Mouse (Mus musculus): ENCODE measurements around the gene Ptpn3.

Gene Ptpn3

DNA sequence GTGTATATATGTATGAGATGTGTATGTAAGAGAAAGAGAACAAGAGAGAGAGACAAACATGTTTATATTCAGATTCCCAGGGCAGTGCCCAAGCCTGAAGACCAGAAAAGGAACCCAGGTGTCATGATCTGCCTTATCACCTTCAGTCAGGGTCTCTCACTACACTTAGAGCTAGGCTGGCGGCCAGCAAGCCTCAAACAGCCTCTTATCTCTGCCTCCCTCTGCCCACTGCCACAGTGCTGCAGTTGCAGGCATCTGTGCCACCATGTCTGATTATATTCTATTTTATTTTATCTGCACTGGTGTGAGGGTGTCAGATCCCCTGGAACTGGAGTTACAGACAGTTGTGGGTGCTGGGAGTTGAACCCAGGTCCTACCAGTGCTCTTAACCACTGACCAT lies 133.4 kb downstream of the Ptpn3 start:
- no peak for DNase-seq (ENCODE audit: low spot score in 2 of 2)

DNA sequence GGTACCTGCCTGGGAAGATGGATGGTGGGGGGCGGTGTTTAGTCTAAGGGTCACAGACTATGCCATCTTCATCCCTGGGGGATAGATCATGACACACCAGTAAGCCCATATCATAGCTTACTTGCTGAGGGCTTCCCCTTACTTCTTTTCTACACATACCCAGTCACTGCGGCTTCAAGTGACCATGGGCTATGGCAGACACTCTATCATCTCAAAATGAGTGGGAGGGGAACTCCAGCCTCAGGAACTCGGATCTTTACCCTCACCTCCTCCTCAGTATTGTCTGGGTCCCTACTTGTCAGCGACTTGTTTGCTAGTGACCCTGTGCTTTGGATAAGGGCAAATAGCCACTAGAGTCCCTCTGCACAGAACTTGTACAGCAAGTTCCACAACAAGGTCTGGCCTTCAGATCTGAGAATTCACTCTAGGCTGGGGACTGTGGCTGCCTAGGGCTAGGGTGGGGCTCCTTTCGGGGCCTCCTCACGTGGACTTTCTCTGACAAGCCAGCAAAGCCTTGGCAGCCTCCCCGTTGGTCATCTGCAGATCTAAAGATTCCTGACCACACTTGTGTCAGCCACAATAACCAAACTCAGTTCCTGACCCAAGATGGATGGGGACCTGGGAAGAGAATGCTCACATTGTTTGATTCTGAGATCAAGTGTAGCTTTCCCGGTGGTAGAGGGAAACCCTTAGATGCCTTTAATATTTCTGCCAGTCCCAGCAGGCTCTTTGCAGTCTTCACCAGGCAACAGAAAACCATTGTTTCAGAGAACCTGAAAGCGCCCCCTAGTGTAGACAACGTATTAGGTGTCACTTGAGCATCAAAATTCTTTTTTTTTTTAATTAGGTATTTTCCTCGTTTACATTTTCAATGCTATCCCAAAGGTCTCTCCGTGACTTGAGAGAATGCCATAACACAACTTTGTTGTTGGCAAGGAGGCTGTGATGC lies 134.4 kb downstream of the Ptpn3 start:
- peak in 1 of 2 experiments; percentile 48 for DNase-seq (ENCODE audit: low spot score in 2 of 2)

DNA sequence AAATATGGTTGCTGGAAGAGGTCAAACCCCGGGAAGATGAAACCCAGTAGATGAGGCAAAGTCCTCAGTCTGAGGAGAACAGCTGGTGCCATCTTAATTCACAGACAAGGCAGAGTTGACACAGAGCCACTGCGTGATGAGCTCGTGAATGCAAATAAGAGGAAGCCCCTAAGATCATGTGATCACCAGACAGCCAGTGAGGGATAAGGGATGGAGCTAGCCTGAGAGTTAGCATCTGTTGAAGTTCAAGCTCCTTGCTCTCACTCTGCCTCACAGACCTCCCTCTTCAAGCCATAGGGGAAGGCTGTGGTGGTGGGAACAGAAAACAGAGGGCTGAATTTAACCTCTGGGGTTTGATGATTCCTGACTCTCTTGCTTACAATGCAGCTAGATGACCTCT lies 136.0 kb downstream of the Ptpn3 start:
- DNase-seq (ENCODE audit: low spot score in 2 of 2), result no peak

DNA sequence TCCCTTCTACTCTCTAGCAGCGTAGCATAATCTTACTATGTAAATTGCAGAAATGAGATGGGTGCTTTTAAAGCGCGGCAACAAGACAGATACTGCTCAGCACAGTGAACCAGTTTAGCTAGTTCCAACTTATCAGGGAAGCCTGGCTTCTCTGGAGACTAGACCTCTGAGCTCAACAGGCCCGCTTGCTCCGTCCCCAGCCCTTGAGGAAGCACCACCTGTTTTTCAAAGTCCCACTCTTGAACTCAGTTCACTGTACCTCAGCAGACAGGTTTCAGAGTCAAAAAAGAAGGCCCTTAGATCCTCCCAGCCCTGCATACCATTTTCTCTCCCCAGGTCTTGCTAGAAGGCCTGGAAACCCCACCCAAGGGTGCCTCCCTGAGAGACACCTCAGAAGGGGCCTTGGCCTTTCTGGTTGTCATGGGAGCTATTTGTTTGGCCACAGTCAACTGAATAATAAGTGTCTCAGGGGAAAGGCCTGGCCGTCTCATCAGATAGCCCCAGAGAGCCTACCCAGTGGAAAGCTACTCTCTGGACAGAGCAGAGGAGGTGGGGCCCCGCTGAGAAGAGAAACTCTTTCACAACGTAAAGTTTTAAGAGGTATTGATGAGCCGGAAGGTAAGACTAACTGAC lies 136.9 kb downstream of the Ptpn3 start:
- no peak for DNase-seq (ENCODE audit: low spot score in 2 of 2)

DNA sequence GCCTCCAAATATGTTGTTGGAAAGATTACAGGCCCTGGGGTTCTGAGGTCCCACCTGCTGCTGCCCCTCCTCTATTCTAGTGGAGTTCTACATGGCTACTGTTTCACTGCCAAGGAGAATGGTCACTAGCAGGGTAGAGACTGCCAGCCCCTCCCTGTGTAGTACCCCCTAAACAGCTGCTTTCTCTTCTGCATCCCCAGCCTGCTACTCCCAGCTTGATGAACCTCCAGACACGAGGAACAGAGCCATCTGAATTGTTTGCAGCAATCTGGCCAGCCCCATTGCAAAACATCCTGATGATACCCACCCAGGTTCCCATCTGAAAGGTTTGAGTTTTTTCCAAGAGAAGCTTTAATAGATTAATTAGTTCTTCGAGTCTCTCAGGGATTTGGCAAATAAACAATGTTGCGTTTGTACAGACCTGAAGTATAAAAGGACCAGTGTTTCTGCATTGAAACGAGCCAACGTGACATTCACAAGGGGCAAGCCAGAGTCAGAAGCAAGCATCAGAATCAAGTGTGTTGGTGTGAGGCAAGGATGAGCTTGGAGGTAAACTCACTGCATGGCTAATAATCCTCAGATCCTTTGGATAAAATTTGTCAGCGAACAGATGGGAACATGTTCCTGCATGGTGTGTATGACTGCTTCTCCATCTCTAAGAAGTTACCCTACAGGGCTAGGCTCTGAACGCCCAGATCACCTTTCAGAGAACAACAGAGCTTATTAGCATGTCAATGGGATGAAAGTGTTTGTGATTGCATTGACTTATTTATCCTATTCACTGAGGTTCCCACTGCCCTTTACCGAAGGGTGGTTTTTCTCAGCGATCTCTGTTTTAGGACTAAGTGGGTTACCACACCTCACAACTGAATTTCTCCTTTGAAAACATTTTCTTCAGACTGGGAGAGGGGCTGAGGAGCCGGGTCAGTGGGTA lies 138.6 kb downstream of the Ptpn3 start:
- DNase-seq (ENCODE audit: low spot score in 2 of 2), result no peak

DNA sequence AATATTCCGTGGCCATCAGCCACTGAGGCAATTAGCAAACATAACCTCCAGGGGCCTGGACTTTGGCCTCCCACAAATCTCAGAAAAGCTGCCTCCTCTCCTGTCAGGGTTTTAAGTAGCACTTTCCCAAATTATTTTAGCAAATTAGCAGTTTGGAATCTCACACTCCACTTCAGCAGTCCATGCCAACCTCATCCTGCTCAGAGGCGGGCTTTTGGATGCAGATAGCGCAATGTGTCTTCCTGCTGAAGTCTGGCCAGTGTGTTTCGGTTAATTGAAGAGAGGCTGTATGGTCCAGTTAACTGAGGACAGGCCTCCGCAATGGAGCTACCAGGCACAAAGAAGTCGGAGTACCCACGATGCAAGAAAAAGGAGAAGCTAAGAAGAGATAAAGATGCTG lies 141.1 kb downstream of the Ptpn3 start:
- DNase-seq (ENCODE audit: low spot score in 2 of 2), result no peak

DNA sequence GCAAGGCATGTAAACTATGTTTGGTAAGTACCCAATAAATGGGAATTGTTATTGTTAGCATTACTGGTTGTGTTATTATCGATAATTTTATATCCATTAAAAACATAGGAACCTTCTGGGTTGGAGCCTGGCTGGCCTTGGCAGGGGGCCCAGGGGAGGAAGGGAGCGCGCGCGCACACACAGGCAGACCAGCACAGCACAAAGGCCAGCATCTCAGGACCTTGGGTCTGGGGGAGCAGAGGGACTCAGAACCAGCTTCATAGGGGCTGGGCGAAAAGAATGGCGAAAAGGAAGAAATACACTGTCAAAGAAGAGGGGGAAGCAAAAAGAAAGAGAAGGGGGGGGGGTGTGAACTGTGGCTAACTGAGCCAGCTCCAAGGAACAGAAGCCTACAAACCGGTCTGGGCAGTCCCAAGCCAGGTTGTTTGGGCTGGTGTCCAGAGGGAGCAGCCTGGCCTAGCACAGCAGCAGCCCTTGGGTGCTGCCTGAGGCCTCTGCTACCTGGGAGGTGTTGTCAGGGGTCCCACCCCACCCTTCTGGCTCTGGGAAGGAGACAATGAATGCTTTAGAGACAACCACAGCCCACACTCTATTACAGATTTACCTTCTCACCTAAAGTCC lies 145.0 kb downstream of the Ptpn3 start:
- no peak for DNase-seq (ENCODE audit: low spot score in 2 of 2)

DNA sequence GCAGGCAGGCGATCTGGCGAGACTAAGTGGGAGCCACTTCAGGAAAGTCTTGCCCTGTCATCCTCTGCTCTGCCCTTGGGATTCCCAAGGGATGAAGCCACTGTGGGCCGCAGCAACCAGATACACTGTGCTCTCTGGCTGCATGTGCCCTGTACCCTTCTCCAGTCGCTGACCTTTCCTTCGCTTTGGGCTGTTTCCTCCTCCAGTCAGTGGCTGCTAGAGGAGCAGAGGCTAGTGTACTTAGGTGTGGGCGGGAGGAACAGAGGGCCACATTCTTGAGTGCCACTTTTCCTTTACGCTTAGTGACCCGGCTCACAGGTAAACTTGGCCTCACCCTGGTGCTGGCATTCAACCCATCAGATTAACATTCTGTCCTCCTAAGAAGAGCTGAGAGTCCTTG lies 147.8 kb downstream of the Ptpn3 start:
- no peak for DNase-seq (ENCODE audit: low spot score in 2 of 2)

DNA sequence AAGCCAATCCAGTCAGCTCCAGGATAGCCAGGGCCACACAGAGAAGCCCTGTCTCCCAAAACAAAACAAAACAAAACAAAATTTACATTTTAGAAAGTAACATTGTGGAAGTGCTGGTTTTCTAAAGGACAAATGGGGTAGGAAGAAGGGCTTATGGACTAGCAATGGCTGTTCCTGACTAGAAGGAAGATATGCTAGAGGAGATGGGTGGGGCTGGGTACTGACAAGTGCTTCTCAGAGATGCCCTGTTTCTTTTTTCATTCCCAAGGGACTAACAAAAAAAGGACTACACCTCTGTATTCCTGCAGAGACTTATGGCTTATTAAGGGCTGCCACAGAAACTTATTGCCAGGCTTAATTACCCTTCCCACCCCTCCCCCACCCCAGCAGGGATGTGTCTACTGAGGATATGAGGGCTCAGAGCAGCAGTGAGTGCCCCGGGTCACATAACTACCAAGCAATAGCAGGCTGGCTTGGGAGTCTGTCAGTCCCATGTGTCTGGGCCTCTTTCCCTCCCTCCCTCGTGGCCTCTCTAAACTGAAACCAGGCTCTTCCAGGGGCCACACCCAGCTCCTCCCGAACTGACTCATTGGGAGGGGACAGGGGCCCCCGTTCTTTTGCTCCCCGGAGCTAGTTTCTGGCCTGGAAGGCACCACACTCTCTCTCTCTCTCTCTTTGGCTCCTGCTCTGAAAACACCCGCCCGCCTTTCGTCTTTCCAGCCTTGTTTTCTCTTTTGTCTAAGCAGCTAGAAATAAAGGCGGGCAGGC lies 148.4 kb downstream of the Ptpn3 start:
- peak in 1 of 2 experiments; percentile 56 for DNase-seq (ENCODE audit: low spot score in 2 of 2)

DNA sequence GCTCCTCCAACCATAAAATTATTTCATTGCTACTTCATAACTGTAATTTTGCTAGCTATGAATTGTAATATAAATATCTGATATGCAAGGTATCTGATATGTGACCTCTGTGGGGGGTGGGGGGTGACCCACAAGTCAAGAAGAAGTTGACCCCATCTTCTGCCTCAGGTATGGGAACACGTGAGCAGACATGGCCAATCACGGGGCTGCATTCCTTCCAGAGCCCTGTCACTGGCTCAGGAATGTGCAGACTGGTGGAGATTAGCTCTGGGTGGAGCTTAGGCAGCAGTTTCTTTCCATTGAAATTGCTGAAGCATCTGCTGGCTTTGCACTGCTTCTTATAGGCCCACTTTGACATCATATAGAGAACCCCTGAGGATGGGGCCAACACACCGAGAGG lies 153.5 kb downstream of the Ptpn3 start:
- DNase-seq (ENCODE audit: low spot score in 2 of 2), result no peak

DNA sequence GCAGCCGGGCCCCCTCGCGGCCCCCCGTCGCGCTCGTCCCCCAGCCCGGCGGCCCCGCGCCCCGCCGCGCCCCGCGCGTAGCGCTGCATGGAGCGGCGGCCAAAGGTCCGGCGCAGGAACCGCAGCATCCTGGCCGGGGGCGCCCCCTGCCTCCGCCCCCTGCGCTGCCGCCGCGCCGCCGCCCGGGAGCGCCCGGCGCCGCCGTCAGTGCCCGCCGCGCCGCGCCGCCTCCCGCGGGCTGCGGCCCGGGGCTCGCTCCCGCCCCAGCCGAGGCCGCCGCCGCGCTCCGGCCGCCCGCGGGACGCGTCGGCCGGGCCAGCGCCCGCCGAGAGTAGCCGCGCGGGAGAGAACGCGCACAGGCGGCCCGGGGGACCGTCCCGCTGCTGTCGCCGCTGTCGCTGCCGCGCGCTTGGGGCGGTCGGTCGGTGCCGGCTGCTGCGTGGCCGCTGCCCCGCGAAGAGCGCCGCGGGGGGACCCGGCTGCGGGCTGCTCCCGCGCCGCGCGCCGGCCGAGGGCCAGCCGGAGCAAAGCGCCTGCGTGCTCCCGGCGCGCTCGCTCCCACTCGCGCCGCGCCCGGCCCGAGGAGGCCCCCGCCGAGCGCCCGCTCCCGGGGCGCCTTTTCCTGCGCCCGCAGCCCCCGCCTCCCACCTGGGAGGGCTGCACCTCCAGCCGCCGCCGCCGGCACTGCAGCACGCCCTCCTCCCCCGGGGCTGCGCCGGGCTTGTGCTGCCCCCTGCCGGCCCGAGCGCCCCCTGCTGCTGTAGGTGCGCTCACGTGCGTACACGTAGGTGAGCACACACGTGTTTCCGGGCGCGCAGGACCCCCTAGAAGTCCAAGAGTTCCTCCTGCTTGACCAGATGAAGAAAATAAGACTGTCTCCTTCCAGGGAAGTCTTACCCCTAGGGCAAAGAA lies 158.4 kb downstream of the Ptpn3 start, which contains the start of gene Epb41l4b:
Gene Epb41l4b, minus strand, starts transcription at position 412 of the 912 bp plus-strand sequence.
- DNase-seq (ENCODE audit: low spot score in 2 of 2), result peak; percentile 74 to 78

DNA sequence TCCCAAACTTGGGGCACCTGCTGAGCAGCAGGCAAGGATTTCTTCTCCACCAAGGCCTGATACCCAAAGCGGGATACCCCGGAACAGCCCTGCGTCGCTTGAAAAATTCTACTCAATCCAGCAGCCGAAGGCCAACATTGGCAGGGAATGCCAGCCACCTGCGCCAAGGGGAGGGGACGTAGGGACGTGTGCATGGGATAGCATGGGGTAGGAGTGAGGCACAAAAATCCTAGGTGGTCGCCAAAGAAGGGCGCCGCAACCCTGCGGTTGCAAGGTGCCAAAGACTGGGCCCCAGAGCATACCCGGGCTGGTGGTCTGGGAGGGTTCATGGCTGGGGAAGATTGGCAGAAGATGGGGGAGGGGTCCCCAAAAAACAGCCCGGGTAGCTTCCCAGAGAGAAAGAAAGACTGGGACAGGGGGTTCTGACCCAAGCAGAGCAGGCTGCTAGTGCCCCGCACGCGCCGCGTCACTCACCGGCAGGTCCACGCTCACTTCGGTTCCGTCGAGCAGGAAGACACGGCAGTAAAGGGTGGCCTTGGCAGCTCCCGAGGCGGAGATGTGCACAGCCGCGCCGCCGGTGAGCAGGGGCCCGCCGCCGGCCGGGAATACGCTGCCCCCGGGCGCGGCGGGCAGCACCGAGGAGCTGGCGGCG lies 159.1 kb downstream of the Ptpn3 start:
- DNase-seq (ENCODE audit: low spot score in 2 of 2), result no peak

DNA sequence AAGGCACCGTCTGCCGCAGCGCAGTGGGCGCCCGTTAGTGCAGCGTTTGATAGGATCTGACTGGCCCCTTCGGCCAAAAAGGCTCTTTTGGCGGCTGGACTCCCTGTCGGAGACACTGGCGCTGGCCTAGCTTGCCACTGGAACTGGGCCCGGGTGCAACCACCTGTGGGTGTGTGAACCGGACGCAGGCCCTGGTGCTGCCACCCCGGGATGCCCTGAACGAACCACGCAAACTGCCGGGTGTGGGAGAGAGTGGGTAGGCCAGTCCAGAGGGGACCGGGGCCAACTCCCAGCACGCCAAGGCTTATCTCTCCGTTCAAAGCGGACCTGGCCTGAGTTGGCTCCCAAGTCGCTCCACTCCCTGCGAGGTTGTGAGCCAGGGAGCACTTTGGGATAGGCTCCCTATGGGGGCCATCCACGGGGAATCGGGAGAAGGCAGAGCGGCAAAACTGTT lies 159.7 kb downstream of the Ptpn3 start:
- no peak for DNase-seq (ENCODE audit: low spot score in 2 of 2)

DNA sequence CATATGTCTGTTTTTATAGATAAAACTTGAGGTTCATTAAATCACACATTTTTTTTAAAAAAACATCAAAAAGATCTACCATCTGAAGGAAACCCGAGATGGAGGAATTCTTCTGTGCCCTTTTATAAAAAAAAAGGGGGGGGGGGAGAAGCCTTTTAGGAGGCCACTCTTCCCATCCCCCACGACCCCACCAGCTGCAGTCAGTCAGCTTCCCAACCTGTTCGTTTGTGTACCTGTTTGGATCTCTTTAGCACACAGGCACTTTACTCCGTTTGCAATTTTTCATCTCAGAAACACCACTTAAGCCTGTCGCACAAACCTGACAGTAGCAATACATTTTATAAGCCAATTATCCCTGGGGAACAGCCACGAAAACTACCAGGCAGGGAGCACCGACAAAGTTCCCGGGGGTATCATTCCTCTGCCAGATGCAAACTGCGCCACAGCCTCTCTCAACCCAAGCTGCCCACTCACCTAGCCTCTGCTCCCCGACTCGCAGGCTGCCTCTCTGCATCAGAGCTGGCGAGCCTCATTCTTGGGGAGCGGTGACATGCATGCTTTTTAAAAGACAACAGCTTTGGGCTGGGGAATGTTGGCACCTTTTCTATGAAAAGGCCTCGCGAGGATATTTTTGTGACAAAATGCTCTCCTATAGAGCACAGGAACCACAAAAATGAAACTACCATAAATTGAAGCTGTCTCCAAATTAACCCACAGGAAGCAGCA lies 160.5 kb downstream of the Ptpn3 start:
- DNase-seq (ENCODE audit: low spot score in 2 of 2), result no peak
